Mouse (Mus musculus) MN1 (cell line): ENCODE results near the gene Agbl4.
"Not testable (repeated sequence)": the region's sequence is repeated elsewhere in the genome, so short reads cannot be mapped to it uniquely, and the experiment has no call there.

Experiments used
- DNase-seq: peaks from one replicate; pipeline ENCODE4 v3.0.0-alpha.2; 2016; ENCODE audit warnings: low spot score

Agbl4 gene

GRCm38 (mm10) chr4:110916565-110916964 is 519.1 kb downstream of the Agbl4 start:
- peak; percentile 8 for DNase-seq

- DNase-seq: no peak
These were observed 523.6 kb downstream of the Agbl4 start for GRCm38 (mm10) chr4:110921013-110921412.

DNA sequence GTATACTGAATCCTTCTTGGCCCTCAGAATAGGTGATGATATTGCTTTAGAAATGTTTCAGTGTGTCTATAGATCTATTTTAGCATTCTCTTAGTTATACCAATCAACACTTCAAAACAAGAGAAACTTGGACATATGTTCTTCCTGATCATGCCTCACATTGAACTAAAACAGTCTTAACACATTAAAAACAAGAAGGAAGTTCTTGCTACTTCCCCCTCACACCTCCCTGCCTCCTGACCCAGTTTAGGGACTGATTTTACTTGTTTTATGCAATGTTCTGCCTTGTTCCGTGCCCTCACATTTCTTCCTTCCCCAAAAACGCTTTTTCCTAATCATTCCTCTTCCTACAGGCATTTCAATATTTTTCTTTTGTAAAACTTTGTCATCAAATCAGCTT is 604.2 kb downstream of the Agbl4 start:
- no peak for DNase-seq

GRCm38 (mm10) chr4:111004719-111005479 is 607.4 kb downstream of the Agbl4 start:
- DNase-seq: no peak

DNA sequence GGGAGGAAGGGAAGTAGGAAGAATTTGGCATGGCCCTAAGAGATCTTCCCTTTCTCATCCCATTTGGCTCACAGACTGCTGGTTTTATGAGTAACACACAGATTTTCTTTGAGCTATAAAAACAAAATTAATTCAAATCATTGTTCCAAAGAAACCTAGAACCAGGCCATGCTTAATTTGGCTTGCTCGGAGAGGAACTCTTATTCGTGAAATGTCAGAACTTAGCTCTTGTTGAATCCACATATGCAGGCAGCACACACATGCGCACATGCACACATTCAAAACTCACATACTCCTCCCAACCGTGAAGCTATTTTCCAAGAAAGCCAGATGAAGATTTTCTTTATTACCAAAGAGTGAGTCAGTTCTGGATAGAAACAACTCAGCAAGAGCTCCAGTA is 621.9 kb downstream of the Agbl4 start:
- no peak for DNase-seq

- DNase-seq: no peak
These were observed 669.9 kb downstream of the Agbl4 start for GRCm38 (mm10) chr4:111067330-111067729.

DNA sequence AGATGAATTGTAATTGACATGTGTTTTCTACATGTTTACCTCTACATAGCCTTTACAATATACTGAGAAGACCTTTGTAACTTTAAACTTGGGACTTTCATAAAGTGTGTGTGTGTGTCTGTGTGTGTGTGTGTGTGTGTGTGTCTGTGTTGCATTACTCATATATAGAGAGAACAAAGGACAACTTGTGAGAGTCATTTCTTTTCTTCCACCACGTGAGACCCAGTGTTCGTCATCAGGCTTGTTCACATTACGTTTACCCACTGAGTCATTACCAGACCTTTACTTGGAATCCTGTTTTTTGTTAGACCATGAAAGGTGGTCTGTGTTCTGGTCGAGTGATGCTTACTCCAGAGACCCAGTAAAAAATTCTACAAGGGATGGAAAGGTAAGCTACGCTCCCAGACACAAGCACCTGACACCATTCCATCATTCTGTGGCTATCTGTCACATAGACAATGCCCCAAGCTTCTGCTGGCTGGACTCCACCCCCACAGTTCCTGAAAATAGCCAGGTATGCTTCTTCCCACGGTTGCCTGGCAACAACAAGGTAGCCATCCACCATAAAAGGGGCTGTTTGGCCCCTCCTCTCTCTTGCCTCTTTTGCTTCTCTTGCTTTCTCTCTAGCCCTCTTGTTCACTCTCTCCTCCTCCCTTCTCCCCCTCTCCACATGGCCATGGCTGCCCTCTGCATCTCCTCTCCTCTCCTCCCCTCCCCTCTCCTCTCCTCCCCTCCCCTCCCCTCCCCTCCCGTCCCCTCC is 676.5 kb downstream of the Agbl4 start:
- no peak for DNase-seq

DNA sequence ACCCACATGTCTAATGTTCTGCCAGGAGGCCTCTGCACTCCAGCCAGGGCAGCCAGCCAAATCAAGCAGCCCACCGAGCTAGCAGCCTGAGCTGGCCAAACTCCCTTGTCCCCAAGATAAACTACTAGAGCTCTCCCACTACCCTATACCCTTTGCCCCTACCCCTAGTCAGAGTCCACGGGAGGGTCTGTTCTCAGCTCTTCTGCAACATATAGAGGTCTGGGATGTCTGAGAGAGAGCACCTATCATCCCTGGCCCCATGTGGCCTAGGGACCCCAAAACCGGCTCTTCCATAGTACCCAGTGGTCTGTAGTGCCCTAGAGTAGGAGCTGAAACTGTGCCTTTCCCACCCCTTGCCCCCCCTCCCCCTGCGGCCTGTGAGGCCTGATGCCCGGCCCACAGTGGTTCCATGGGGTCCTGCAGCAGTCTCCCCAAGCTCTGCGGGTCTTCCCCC is 677.3 kb downstream of the Agbl4 start:
- no peak for DNase-seq

DNA sequence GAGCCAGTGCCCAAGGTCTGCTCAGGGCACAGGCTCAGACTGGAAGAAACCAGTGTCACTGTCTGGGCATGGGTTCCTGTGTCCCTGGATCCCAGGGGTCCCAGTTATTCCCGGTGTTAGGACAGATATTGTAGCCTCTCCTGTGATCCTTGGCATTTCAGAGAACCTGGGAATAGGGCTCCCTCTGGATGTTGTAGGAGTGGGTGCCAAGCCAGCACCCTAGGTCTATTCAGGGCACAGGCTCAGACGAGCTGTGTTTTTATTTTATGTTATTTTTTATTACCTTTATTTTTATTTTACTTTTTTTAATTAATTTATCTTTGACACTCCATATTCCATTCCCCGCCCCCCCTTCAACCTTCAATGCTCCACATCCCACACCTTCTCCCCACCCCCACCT is 680.3 kb downstream of the Agbl4 start:
- no peak for DNase-seq

DNA sequence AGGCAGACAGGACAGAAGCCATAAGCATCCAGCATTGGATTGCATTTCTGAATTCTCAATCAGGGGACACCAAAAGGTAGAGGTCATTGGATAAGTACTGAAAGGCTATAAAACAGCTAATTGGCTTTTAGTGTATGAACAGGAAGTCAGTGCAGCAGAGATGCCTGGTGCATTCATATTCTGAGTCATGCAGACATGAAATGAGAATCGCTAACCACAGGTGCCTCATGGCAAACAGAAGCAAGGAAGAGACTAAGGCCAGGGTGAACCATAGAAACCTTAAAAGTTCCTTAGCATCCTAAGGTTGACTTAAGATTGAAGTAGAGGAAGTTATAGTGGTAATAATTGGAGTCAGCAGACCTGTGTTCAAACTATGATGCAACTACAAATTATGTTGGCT is 687.9 kb downstream of the Agbl4 start:
- no peak for DNase-seq

GRCm38 (mm10) chr4:111136217-111137147 is 739.0 kb downstream of the Agbl4 start:
- DNase-seq: peak; percentile 11

DNA sequence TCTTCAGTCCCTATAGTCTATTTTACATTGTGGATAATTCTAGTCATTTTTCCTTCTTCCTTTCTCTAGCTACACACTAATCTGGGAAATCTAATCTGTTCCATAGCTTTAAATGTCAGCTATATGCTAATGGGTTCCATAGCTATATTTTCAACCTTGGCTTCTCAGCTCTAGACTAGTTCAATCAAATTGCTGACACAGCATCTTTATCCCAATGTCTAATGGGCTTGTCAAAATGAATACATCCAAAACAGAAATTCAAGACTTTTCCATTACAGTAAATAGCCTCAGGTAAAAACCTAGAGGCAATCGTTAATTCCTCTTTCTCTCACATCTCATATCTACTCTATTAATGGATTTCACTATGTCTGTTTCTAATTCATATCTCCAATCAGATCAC is 750.3 kb downstream of the Agbl4 start:
- no peak for DNase-seq

DNA sequence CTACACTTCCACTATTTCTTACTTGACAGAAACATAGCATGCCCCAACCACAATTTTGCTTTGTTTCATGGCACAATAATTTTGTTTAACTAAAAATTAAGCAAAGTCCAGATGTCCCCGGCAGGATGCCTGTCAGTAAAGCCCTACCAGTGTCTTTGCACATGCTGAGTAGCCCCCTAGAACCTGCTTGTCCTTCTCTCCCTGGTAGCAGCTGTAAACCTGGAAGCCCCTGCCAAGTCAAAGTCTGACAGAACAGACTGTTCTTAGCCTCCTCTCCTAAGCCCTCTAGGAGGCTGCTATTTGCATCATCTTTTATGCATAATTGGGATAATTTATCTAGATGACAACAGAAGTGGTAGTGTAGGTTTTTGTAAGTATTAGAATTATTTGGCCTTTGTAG is 758.4 kb downstream of the Agbl4 start:
- DNase-seq: no peak

DNA sequence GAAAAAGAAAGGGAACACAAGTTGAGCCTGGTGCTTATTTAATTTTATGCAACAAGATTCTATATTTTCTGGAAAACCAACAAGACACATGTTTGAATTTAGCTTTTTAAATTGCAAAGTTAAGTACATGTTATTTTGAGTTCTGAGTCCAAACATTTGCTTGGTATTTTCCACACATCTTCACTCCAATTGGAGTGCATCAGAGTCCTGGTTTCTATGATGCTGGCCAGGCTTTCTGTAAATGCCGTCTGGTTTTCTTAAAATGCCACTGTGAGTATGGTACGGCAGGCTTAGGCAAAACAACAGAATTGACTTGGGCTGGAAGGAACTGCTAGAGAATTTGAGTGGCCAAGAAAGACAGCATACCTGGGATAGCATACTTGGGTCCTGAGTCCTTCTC is 784.0 kb downstream of the Agbl4 start:
- no peak for DNase-seq

GRCm38 (mm10) chr4:111200100-111200499 is 802.6 kb downstream of the Agbl4 start:
- no peak for DNase-seq

DNA sequence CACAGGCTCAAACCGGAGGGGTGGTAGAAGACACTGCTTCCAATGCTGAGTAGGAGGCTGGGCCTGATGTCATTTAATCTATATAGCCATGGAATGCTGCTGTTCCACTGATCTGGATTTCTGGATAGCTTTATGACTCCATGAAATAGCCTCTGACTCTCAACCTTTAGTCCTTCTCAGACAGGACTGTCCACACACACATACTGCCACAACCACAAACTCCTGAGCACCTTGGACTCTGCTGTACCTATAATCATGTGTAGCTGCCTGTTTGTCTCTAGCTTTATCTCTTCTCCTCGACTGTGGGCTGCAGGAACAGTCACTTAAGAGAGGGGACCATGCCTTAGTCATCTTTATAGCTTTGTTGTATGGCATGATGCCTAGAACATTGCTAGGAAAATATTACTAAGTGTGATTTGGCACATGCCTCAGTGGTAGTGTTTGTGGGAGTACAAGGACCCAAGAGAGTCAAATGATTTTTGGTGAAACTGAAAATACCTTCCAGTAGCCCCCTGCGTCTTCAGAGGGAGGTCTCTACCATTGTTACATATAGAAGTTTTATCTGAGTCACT is 817.8 kb downstream of the Agbl4 start:
- no peak for DNase-seq

DNA sequence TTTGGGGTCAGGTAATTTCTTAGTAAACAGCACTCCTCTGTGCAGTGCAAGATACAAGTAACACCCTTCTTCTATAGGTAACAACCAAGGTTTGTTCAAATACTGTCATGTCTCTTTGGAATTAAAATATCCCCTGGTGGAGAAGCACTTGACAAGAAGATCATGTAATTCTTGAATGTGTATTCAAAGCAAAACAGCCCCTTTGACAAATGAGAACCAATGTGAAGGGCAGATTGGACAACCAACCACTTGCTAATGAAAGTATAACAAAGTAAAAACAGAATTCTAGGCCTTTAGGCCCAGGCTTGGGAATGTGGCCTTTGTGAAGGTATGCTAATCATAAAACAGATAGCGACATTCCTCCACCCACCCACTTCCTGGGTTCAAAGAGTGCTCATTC is 821.6 kb downstream of the Agbl4 start:
- not testable (repeated sequence) for DNase-seq

DNA sequence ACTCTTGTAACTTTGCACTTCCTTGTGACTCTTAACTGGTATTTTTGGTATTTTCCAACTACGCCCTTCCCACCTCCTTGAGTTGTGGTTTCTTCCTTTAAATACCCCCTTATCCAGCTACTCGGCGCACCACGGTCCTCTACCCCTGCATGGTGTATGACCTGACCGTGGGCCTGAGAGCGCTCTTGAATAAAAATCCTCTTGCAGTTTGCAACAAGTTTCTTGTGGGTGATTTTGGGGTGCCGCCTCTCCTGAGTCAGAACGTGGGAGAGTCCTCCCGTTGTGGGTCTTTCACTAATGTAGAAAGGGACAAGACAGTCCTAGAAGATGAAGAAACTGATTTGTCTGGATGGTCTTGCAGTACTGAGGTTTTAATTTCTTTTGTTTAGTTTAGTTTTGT is 822.1 kb downstream of the Agbl4 start:
- DNase-seq: not testable (repeated sequence)

DNA sequence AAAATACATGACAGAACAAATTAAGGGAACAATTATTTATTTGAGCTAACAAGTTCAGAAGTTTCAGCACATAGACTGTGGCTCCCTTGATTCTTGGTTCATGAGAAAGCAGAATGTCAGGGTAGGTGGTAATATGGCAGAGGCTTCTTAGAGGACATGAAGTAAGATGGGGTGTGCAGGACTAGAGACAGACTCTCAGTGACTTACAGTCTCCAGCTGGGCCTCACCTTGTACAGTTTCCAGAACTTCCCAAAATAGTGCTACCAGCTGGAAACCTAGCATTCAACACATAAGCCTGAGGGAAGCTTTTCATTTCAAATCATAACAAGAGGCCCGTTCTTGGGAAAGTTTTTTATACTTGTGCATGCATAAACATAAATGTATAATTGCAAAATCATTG is 836.4 kb downstream of the Agbl4 start:
- DNase-seq: no peak

GRCm38 (mm10) chr4:111251917-111252316 is 854.5 kb downstream of the Agbl4 start:
- no peak for DNase-seq

DNA sequence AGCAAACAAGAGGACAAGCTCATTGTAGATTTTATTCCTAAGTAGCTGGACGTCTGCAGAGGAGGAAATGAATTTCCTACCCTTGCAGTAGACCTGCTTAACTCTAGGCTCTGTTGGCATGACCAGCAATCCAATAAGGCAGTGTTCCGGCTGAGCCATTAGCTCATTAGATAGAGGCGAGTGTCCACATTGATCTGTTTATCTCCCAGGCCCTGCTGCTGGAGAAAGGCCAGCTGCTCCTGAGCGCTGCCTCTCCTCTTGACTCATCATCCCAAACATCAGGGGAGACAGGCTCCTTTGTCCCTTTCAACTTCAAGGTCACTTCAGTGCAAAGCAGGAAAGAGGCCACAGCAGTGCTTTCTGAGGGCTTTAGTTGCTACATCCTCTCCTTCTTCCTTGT is 858.0 kb downstream of the Agbl4 start:
- DNase-seq: peak; percentile 56

- DNase-seq: no peak
These were observed 859.5 kb downstream of the Agbl4 start for GRCm38 (mm10) chr4:111256931-111257330.
